Mouse (Mus musculus): Measurements from ENCODE around the gene Scp2.
"Not testable (repeated sequence)": the region's sequence is repeated elsewhere in the genome, so short reads cannot be mapped to it uniquely, and the experiment has no call there.

DNA sequence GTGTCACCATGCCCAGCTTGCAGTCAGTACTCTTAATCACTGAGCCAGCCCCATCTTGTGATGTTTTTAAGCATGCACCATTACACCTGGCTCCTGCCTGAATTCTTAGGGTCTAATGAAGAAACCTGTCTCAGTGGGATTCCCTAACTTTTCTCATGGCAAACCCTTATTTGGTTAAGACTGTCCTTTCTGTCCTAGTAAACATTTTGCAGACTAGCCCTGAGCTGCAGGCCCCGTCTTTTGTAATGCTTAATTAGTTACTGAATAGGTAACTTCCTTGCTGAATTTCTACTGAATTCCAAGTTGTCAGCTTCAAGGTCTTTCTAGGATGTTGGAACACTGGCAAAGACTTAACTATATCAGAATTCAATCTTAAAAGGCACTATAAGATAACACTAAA lies 10.3 kb upstream of the Scp2 start:
- TF ChIP-seq POLR2A (IDR thresholded peaks at IDR 0.05; ENCODE audit: insufficient read depth, low read depth, low read length); EP300 (IDR thresholded peaks at IDR 0.05; ENCODE audit: insufficient read depth, low read depth, low read length); CTCF (IDR thresholded peaks at IDR 0.05): not testable (repeated sequence)

All from heart, adult 2 months (tissue).